Mouse (Mus musculus) midbrain, embryonic 11.5 days (tissue): Measurements from ENCODE around the gene Lrrc14b. TPM values are rescaled to one million over a fixed set of nuclear protein-coding genes. Genes with fewer than 3 reads are reported as not detected.
A peak's percentile ranks its signal among the peaks of the same experiment; 100 is the strongest.

Experiments used
- ATAC-seq: fragments of 200-750 bp; cut with Nextera tagmentation; 2 replicates; pipeline ENCODE4 v1.8.0; 2017; ENCODE audit warnings: moderate TSS enrichment, moderate library complexity; ENCODE audit not compliant: low FRiP score
- DNase-seq: peaks from one replicate; pipeline ENCODE4 v3.0.0; 2015; ENCODE audit warnings: low spot score; ENCODE audit errors: missing footprints
- H3K27ac ChIP-seq: fragments of 300-500 bp; sonication (generic); 2 replicates; pipeline ENCODE4 v1.5.1; 2014; ENCODE audit warnings: low read depth, low read length
- H3K27me3 ChIP-seq: fragments of 300-500 bp; sonication (generic); 2 replicates; pipeline ENCODE4 v1.6.1; 2014; ENCODE audit warnings: mild to moderate bottlenecking, low read length, moderate library complexity, mixed read lengths; ENCODE audit not compliant: control insufficient read depth, insufficient read depth
- H3K36me3 ChIP-seq: fragments of 300-500 bp; sonication (generic); 2 replicates; pipeline ENCODE4 v1.6.1; 2014; ENCODE audit warnings: mild to moderate bottlenecking, low read length, moderate library complexity, mixed read lengths; ENCODE audit not compliant: control insufficient read depth, insufficient read depth
- H3K4me1 ChIP-seq: fragments of 300-500 bp; sonication (generic); 2 replicates; pipeline ENCODE4 v1.6.1; 2014; ENCODE audit warnings: low read length; ENCODE audit not compliant: control insufficient read depth, insufficient read depth
- H3K4me2 ChIP-seq: fragments of 300-500 bp; sonication (generic); 2 replicates; pipeline ENCODE4 v1.6.1; 2014; ENCODE audit warnings: mild to moderate bottlenecking, moderate library complexity
- H3K4me3 ChIP-seq: fragments of 300-500 bp; sonication (generic); 2 replicates; pipeline ENCODE4 v1.5.1; 2014; ENCODE audit warnings: low read depth, low read length
- H3K9ac ChIP-seq: fragments of 300-500 bp; sonication (generic); 2 replicates; pipeline ENCODE4 v1.6.1; 2014; ENCODE audit warnings: low read length
- H3K9me3 ChIP-seq: fragments of 300-500 bp; sonication (generic); 2 replicates; pipeline ENCODE4 v1.6.1; 2016; ENCODE audit warnings: low read length; ENCODE audit not compliant: control insufficient read depth
- WGBS: fragments of 180-500 bp; shearing (Covaris S2); extraction: QIAGEN DNeasy Blood & Tissue Kit; methylation state at CpG from one replicate; pipeline ENCODE4 v1.1.7; 2014; 5-methylcytosine and 5-hydroxymethylcytosine counted together
- microRNA counts: library from miRNA; unstranded; fragments of <30 nt; microRNA quantifications from one replicate; lab custom pipeline; 2015
- microRNA-seq: library from miRNA; unstranded; fragments of <30 nt; microRNA quantifications from one replicate; pipeline ENCODE4, GENCODE M21; 2017
- polyA plus RNA-seq: library from polyadenylated mRNA; unstranded; fragments of >200 nt; fragmentation: Nextera tagmentation; extraction: Ambion mirVana; gene quantifications from 2 replicates; pipeline ENCODE4 v1.2.1, GENCODE M21; 2014

The Lrrc14b gene
- polyA plus RNA-seq, 1 experiment from 2014 or later, result not detected

GRCm38 (mm10) chr13:74316386-74316785, 47.4 kb downstream of the Lrrc14b start:
- ATAC-seq, result no peak
- Histone ChIP-seq H3K27ac (no peak overlapping the region), H3K4me2 (peak overlapping the region; percentile 80), H3K9ac (peak overlapping the region; percentile 83), H3K4me1 (peaks cover 9% of the 10 kb centered on the region), H3K27me3 (no peaks in the 10 kb centered on the region), H3K9me3 (no peaks in the 10 kb centered on the region), H3K4me3 (peak overlapping the region; percentile 82), H3K36me3 (peaks cover 4% of the 10 kb centered on the region; the same call in 1 of the 2 replicates)
- WGBS, result 41% methylated on average over 4 of the region's 4 CpGs
- DNase-seq, result no peak

GRCm38 (mm10) chr13:74314616-74315015, 49.2 kb downstream of the Lrrc14b start:
- H3K4me1 ChIP-seq, result peaks cover 9% of the 10 kb centered on the region
- ATAC-seq (no peak), DNase-seq (peak; percentile 72)
- 0 out of 2 replicates have a peak, but pooled peaks cover 2% of the 10 kb centered on the region for H3K36me3 ChIP-seq
- WGBS, result 95% methylated on average over 3 of the region's 3 CpGs
- H3K4me3 ChIP-seq, result no peak overlapping the region
- H3K27me3 ChIP-seq, result no peaks in the 10 kb centered on the region
- no peaks in the 10 kb centered on the region for H3K9me3 ChIP-seq
- no peak overlapping the region for H3K27ac ChIP-seq
- H3K4me2 ChIP-seq, result no peak overlapping the region
- H3K9ac ChIP-seq, result no peak overlapping the region

MicroRNA genes within 50 kb of the gene (microRNA counts, 519-probe panel; counts per million panel counts)
- microRNA mmu-miR-692 (lab: Ali Mortazavi, UCI), result not detected

Small RNAs within 50 kb of the gene (microRNA-seq; reads per million reads assigned to microRNA genes)
- gene Mir692-3, result not detected

Other genes starting within 250 kb of the Lrrc14b start
- 0.03 TPM in 1 of 2 replicates, not detected in the other for gene Slc9a3, start 242.5 kb downstream of the Lrrc14b start, polyA plus RNA-seq
- 69.4 and 71.2 TPM in 2 replicates for gene Exoc3, start 155.3 kb downstream of the Lrrc14b start, polyA plus RNA-seq
- 1.4 and 1.5 TPM in 2 replicates for gene Ahrr, start 71.7 kb downstream of the Lrrc14b start, polyA plus RNA-seq
- gene Pdcd6, start 46.4 kb downstream of the Lrrc14b start, polyA plus RNA-seq, result 116 and 125 TPM in 2 replicates
- 227 and 233 TPM in 2 replicates for gene Sdha, start 13.7 kb downstream of the Lrrc14b start, polyA plus RNA-seq
- gene Ccdc127, start 13.7 kb downstream of the Lrrc14b start, polyA plus RNA-seq, result 58.2 and 61.9 TPM in 2 replicates
- gene Zfp72, start 26.8 kb upstream of the Lrrc14b start, polyA plus RNA-seq, result 4.3 and 4.8 TPM in 2 replicates
- gene Ftl1-ps1, start 35.7 kb upstream of the Lrrc14b start, polyA plus RNA-seq, result 82.1 and 82.3 TPM in 2 replicates
- gene Zfp825, start 130.0 kb upstream of the Lrrc14b start, polyA plus RNA-seq, result 22.8 and 23.7 TPM in 2 replicates